Mouse (Mus musculus): ENCODE measurements around the gene Ccdc47. TPM values are rescaled to one million over a fixed set of nuclear protein-coding genes. Genes with fewer than 3 reads are reported as not detected.
A peak's percentile ranks its signal among the peaks of the same experiment; 100 is the strongest.

Gene Ccdc47
- 66.5 and 69.6 TPM in 2 replicates for polyA plus RNA-seq (2014; fragmentation: Nextera tagmentation; extraction: Ambion mirVana)

DNA sequence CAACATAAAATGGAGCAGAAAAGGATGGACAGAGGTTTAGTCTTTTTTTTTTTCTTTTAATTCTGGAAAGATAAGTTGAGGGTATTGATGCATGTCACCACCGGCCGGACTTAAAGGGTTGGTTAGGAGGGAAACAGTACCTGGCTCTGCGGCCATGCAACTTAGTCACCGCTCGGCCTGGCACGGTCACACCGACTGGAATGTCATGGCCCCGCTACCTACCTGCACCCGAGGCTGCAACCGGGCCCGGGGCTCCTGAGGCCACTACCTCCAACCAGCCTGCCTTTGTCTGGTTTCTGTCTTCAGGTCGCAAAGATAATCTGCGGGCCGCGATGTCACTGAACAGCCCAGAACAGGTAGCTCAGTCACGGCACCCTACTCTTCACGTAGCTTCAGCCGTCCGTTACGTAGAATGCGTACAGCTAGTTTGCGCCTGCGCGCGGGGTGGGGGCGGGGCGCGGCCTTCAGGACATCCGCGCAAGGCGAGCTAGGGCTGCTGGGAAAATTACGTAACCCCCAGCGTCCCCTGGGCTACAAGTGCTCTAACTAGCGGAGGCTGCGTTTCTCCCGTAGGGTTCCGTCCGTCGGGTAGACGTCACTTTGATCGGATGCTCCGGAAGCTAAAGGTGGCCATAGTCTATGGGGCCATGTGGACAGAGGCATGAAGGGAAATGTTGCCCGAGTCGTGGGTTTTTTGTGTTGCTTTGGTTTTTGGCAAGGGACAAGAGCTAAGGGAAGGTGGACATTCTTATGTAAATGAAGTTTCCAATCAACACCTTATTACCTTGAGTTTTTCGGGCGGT lies at the start of gene Ccdc47:
Gene Ccdc47 (minus strand): TSS at position 418 of the 803 bp plus-strand sequence.
- under 1% methylated on average over 46 of the region's 46 CpGs for WGBS
- Histone ChIP-seq H3K4me1 (ENCODE audit: insufficient read depth) (peaks cover 19% of the 10 kb centered on the region), H3K4me2 (peak within 1 kb of the TSS; percentile 89), H3K4me3 (ENCODE audit: low read depth, low read length) (peak within 1 kb of the TSS; percentile 93), H3K27me3 (ENCODE audit: insufficient read depth, low read length) (no peaks in the 10 kb centered on the region), H3K9ac (peak within 1 kb of the TSS; percentile 95), H3K27ac (ENCODE audit: low read depth) (peak within 1 kb of the TSS; percentile 98), H3K36me3 (ENCODE audit: insufficient read depth) (peaks cover 23% of the 10 kb centered on the region), H3K9me3 (ENCODE audit: low read depth, low read length) (no peaks in the 10 kb centered on the region)
- ATAC-seq (ENCODE audit: insufficient read depth) (peak; percentile 98), DNase-seq (peak; percentile 99)
- TF ChIP-seq CTCF (IDR thresholded peaks at IDR 0.05; ENCODE audit: low read depth) = no peak

- WGBS = 93% methylated on average over 4 of the region's 4 CpGs
These were observed 49.4 kb upstream of the Ccdc47 start for GRCm38 (mm10) chr11:106265570-106265969.

GRCm38 (mm10) chr11:106264988-106265387 lies 48.8 kb upstream of the Ccdc47 start:
- TF ChIP-seq CTCF (IDR thresholded peaks at IDR 0.05; ENCODE audit: low read depth) = no peak
- Histone ChIP-seq H3K4me2 (no peak overlapping the region), H3K9me3 (ENCODE audit: low read depth, low read length) (no peaks in the 10 kb centered on the region), H3K27me3 (ENCODE audit: insufficient read depth, low read length) (no peaks in the 10 kb centered on the region), H3K4me3 (ENCODE audit: low read depth, low read length) (no peak overlapping the region), H3K4me1 (ENCODE audit: insufficient read depth) (peaks cover 14% of the 10 kb centered on the region), H3K9ac (no peak overlapping the region), H3K27ac (ENCODE audit: low read depth) (no peak overlapping the region), H3K36me3 (ENCODE audit: insufficient read depth) (peaks cover 79% of the 10 kb centered on the region)
- ATAC-seq (ENCODE audit: insufficient read depth) (no peak), DNase-seq (no peak)
- 87% methylated on average over 15 of the region's 15 CpGs for WGBS

More at GRCm38 (mm10) chr11:106265570-106265969, 49.4 kb upstream of the Ccdc47 start:
- no peak for TF ChIP-seq CTCF (IDR thresholded peaks at IDR 0.05; ENCODE audit: low read depth)
- Histone ChIP-seq H3K36me3 (ENCODE audit: insufficient read depth) (peaks cover 80% of the 10 kb centered on the region), H3K9me3 (ENCODE audit: low read depth, low read length) (no peaks in the 10 kb centered on the region), H3K4me3 (ENCODE audit: low read depth, low read length) (no peak overlapping the region), H3K27ac (ENCODE audit: low read depth) (no peak overlapping the region), H3K27me3 (ENCODE audit: insufficient read depth, low read length) (no peaks in the 10 kb centered on the region), H3K4me1 (ENCODE audit: insufficient read depth) (peaks cover 16% of the 10 kb centered on the region), H3K9ac (no peak overlapping the region), H3K4me2 (no peak overlapping the region)
- ATAC-seq (ENCODE audit: insufficient read depth) = no peak
- DNase-seq = no peak

GRCm38 (mm10) chr11:106263963-106264362 lies 47.8 kb upstream of the Ccdc47 start:
- ATAC-seq (ENCODE audit: insufficient read depth) = no peak
- H3K27me3 ChIP-seq (ENCODE audit: insufficient read depth, low read length) = no peaks in the 10 kb centered on the region
- no peaks in the 10 kb centered on the region for H3K9me3 ChIP-seq (ENCODE audit: low read depth, low read length)
- no peak for TF ChIP-seq CTCF (IDR thresholded peaks at IDR 0.05; ENCODE audit: low read depth)
- no peak overlapping the region for H3K9ac ChIP-seq
- H3K4me2 ChIP-seq = no peak overlapping the region
- peaks cover 9% of the 10 kb centered on the region for H3K4me1 ChIP-seq (ENCODE audit: insufficient read depth)
- DNase-seq = no peak
- 86% methylated on average over 9 of the region's 9 CpGs for WGBS
- no peak overlapping the region for H3K4me3 ChIP-seq (ENCODE audit: low read depth, low read length)
- no peak overlapping the region for H3K27ac ChIP-seq (ENCODE audit: low read depth)
- H3K36me3 ChIP-seq (ENCODE audit: insufficient read depth) = peaks cover 88% of the 10 kb centered on the region

- no peak overlapping the region for H3K4me3 ChIP-seq (ENCODE audit: low read depth, low read length)
- H3K4me1 ChIP-seq (ENCODE audit: insufficient read depth) = peaks cover 8% of the 10 kb centered on the region; the same call in 1 of the 2 replicates
- no peaks in the 10 kb centered on the region for H3K9me3 ChIP-seq (ENCODE audit: low read depth, low read length)
- no peak for TF ChIP-seq CTCF (IDR thresholded peaks at IDR 0.05; ENCODE audit: low read depth)
- H3K27me3 ChIP-seq (ENCODE audit: insufficient read depth, low read length) = no peaks in the 10 kb centered on the region
- H3K27ac ChIP-seq (ENCODE audit: low read depth) = no peak overlapping the region
- H3K9ac ChIP-seq = no peak overlapping the region
- no peak for ATAC-seq (ENCODE audit: insufficient read depth)
- H3K36me3 ChIP-seq (ENCODE audit: insufficient read depth) = peaks cover 83% of the 10 kb centered on the region
- no peak overlapping the region for H3K4me2 ChIP-seq
- WGBS = 59% methylated on average over 14 of the region's 14 CpGs
- no peak for DNase-seq
These were observed 44.8 kb upstream of the Ccdc47 start for GRCm38 (mm10) chr11:106260826-106261450.

DNA sequence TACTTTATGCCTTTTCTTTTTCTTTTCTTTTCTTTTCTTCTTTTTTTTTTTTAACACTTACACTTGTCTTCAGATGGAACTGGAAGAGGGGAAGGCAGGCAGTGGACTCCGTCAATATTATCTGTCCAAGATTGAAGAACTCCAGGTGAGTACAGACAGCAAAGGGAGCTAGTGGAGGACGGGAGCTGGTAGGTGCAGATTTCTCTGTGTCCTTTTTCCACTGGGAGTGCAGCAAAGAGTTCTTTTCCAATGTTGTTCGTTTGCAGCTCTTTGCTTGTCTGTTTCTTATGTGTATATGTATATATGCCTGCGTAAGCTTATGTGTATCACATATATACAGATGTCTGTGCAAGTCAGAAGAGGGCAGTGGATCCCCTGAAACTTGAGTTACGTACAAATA lies 40.6 kb upstream of the Ccdc47 start:
- no peaks in the 10 kb centered on the region for H3K27me3 ChIP-seq (ENCODE audit: insufficient read depth, low read length)
- WGBS = 54% methylated on average over 5 of the region's 5 CpGs
- H3K9me3 ChIP-seq (ENCODE audit: low read depth, low read length) = no peaks in the 10 kb centered on the region
- H3K4me2 ChIP-seq = peak overlapping the region; percentile 95
- DNase-seq (no peak), ATAC-seq (ENCODE audit: insufficient read depth) (no peak)
- no peak overlapping the region for H3K27ac ChIP-seq (ENCODE audit: low read depth)
- TF ChIP-seq CTCF (IDR thresholded peaks at IDR 0.05; ENCODE audit: low read depth) = no peak
- peaks cover 10% of the 10 kb centered on the region; the same call in 1 of the 2 replicates for H3K4me1 ChIP-seq (ENCODE audit: insufficient read depth)
- H3K4me3 ChIP-seq (ENCODE audit: low read depth, low read length) = peak overlapping the region; percentile 81
- H3K36me3 ChIP-seq (ENCODE audit: insufficient read depth) = peaks cover 64% of the 10 kb centered on the region
- H3K9ac ChIP-seq = peak overlapping the region; percentile 78

Measured in lung, embryonic 14.5 days (tissue).